Mouse (Mus musculus) embryo, embryonic 10.5 days (tissue): Measurements from ENCODE around the gene Pacsin1.
"Not testable (repeated sequence)": the region's sequence is repeated elsewhere in the genome, so short reads cannot be mapped to it uniquely, and the experiment has no call there.

Experiments used
- DNase-seq: peaks from one replicate; pipeline ENCODE4 v3.0.0-alpha.2; 2015; ENCODE audit warnings: low spot score

The Pacsin1 gene

DNA sequence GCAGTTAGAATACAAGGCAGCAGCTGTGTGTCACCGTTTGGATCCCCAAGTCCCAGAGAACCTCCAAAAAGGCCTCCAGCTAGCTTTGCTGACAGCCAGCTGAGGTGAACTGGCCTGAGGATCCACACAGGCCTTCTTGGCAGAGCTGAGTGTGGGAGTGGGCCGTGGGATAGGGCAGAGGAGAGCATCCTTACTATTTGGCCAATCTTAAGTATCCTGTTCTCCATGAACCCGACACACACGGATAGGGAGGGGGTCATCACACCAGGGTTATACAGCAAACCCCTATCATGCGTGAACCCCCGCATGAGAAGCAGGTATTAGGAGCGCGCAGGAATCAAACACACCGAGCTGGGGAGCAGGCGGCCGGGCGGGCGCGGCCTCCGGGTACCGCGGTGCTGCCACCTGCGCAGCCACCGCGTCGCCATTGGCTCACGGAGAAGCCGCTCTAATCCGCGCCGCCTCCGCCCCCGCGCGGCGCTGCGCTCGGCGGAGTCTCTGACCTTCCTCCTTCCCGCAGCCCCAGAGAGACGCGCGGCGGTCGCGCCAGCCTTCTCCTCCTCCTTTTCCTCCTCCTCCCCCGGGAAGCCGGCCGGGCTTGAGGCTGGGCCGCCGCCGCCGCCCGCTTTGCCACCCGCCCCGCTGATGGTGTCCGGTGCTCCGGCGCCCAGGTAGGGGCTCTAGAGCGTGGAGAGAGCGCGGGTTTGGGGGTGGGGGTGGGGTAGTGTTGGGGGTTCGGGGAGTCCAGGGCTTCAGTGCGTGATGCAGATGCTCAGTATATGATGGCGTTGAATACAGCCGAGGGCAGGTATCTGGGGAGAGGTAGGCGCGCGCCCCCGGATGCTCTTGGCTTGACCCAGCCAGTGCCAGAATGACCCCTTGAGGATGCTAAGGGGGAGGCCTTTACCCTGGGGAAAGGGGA, at the start of gene Pacsin1:
Gene Pacsin1 (plus strand): TSS at position 421 of the 922 bp plus-strand sequence.
- peak; percentile 62 for DNase-seq

DNA sequence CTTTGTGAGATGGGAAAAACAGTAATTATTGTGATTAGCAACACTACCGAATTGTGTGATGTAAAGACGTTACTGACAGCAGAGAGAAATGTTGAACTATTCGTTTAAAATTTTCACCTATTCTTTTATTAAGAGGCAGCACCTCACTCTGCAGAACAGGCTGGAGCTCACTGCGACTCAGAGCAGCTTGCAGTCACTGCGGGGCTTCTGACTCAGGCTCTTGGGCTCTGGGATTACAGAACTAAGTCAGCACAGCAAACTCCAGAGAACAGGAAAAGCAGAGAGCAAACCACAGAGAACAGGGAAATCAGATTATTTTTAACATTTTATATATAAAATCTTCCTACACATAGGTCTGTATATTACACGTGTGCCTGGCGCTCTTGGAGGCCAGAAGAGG, 45.7 kb upstream of the Pacsin1 start:
- no peak for DNase-seq

GRCm38 (mm10) chr17:27610679-27611518, 44.4 kb upstream of the Pacsin1 start:
- DNase-seq = no peak

GRCm38 (mm10) chr17:27611519-27611884, 43.8 kb upstream of the Pacsin1 start:
- DNase-seq = no peak

GRCm38 (mm10) chr17:27611994-27612393, 43.3 kb upstream of the Pacsin1 start:
- DNase-seq = no peak

GRCm38 (mm10) chr17:27613016-27613415, 42.3 kb upstream of the Pacsin1 start:
- DNase-seq = no peak

GRCm38 (mm10) chr17:27615388-27615787, 39.9 kb upstream of the Pacsin1 start:
- DNase-seq = no peak

GRCm38 (mm10) chr17:27621161-27621560, 34.1 kb upstream of the Pacsin1 start:
- no peak for DNase-seq

DNA sequence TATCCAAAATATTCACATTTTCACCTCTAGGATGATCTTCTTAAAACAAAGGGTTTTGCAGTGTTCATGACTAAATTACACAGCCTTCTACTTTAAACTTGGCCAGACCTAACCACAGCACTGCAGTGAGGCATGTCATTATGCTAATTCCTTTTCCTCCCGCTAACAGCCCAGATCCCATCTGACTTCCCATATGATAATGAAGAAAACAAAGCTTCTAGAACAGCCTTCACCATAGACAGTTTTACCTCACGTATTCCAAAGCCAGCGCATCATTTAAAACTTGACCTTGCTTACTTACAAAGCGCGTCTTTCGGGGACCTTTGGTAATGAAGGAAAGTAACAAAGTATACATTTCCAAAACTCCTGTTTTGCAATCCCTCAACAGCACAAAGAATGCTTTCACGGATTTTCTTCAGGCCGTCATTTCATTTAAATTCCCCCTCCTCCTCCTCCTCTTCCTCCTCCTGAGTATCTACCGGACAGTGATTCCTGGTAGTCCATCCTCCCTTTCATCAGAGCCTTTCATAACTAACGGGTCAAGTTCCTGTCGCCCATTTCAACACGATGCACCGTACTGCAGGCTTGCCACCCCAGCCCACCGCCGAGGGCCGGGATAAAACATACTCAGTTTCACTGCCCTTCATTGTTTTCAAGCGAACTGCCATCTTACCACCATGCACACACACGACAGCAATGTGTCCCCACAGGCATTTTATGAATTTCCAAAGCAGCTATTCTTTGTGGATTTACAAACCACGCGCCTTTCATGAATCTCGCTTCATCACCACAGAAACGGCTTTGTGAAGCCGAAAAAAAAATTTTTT, 33.4 kb upstream of the Pacsin1 start:
- DNase-seq = peak; percentile 68

- DNase-seq = peak; percentile 68
Observed at GRCm38 (mm10) chr17:27622611-27623359, 32.5 kb upstream of the Pacsin1 start.

DNA sequence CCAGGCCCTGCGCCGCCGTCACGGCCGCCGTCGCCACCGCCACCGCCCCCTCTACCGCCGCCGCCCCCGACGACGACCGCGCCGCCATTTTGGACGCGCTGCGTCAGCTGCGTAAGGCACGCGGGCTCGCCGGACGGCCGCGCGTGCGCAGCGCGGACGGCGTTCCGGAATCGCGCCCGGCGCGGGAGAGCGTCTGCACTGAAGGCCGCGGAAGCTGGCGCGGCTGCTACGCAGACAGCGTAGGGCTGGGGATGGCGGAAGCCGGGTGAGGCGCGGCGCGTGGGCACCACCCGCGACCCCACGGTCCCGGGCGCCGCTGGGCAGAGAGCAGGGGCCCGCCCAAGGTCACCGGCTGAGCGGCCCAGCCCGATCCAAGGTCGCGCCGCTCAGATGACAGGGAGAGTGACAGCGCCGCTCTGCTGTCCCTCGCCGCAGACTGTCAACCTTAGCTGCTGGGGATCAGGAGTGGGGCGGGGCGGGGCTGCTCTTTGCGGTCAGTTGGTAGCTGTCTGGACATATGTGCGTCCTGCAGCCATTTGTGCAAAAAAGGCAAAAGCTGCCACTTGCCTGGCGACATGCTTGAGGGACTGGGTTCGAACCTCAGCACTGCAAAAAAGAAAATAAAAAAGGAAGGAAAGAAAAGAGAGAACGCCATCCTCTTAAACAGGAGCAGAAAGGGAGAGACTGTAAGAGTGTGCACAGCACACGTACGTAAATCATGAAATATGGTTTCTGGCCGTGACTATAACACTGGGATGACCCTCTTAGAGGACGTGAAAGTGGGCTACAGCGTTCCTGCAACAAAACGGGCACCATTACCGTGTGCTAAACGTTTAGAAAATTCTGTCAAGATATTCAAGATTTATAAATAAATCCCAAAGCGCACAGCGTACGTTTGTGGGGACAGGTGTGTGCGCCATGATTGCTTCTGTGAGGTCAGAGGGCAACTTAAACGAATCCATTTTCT, 31.7 kb upstream of the Pacsin1 start, which contains the start of gene Nudt3:
Gene Nudt3 (minus strand): TSS at position 136 of the 967 bp plus-strand sequence.
- peak; percentile 91 for DNase-seq

DNA sequence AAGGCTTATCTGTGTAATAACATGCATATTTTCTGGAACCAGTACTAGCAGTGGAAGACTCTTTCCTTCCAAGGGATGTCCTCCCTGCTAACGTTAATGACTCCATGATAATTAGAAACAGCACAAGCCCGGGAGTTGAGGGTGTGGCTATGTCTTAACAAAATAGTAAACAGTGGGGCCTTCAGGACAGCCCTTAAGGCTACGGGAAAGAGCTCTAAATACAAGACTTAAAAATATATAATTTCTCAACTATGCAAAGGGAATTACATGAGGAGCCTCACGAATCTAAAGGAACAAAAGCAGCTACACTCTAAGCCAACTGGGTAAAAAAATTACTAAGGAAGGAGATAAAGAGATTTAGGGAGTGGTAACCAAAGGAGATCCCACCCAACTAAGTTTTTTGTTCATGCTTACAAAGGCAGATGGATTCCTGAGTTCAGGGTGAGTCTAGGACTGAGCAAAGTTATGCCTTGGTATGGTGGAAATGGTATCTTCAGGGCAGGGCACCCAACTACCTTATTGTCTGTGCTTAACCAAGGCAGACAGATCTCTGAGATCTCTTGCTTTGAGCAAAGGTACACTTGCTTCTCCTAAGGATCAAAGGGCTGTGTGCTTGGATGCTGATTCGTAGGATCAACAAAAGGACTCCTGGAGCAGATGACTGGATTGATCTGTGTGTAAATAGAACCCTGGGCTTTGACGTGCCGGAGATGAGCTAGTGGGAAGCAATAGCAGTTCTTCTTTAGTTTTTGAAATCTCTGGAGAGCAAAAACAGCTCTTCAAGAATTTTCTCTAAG, 29.7 kb upstream of the Pacsin1 start:
- no peak for DNase-seq

GRCm38 (mm10) chr17:27626681-27627080, 28.6 kb upstream of the Pacsin1 start:
- peak; percentile 48 for DNase-seq

DNA sequence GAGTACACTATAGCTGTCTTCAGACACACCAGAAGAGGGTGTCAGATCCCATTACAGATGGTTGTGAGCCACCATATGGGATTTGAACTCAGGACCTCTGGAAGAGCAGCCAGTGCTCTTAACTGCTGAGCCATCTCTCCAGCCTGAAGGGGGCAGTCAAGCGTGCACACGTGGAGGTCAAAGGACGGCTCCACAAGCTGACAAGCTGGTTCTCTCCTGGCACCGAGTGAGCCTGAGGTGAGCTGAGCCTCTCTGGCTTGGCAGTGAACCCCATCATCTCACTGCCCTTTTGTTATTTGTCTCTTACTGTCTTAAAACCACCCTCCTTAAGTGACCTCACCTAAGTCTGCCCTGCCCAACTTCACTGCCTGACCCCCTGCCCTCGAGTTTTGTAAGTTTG, 27.9 kb upstream of the Pacsin1 start:
- peak; percentile 34 for DNase-seq

DNA sequence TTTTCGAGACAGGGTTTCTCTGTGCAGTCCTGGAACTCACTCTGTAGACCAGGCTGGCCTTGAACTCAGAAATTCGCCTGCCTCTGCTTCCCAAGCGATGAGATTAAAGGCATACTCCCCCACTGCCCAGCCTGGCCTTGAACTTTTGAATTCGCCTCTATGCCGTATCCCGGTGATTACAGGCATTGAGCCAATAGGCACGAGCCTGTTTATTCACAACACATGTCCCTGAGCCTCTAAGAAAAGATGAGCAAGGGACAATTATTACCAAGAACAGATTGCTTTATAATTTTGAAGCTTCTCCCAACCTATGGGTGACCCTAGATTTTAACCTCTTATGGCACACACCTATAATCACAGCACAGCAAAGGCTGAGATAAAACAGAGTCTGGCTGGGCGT, 26.9 kb upstream of the Pacsin1 start:
- DNase-seq = no peak

GRCm38 (mm10) chr17:27629249-27630020, 25.9 kb upstream of the Pacsin1 start:
- peak; percentile 90 for DNase-seq

- peak; percentile 94 for DNase-seq
Observed at GRCm38 (mm10) chr17:27634871-27635574, 20.3 kb upstream of the Pacsin1 start, which contains the start of gene RPS10-NUDT3. TSS of gene RPS10-NUDT3 (minus strand) at chr17:27635222.

- not testable (repeated sequence) for DNase-seq
Observed at GRCm38 (mm10) chr17:27635575-27635903, 19.8 kb upstream of the Pacsin1 start.
